Mouse (Mus musculus) adrenal gland, postnatal 4 days (tissue): ENCODE results near the gene Dyx1c1. TPM values are rescaled to one million over a fixed set of nuclear protein-coding genes. Genes with fewer than 3 reads are reported as not detected.

Experiments used
- DNase-seq, 2 experiments: peaks; one replicate each; pipeline ENCODE4 v3.0.0; 2021 to 2022; ENCODE audit warnings: low spot score in 2 of 2, mixed read lengths in 2 of 2
- total RNA-seq, 2 experiments: library from RNA; stranded (reverse); gene quantifications; 2 replicates each; pipeline ENCODE4 v1.2.3; 2021

Gene Dyx1c1
- total RNA-seq, 2 experiments from 2014 or later = 1.7 to 1.8 TPM

DNA sequence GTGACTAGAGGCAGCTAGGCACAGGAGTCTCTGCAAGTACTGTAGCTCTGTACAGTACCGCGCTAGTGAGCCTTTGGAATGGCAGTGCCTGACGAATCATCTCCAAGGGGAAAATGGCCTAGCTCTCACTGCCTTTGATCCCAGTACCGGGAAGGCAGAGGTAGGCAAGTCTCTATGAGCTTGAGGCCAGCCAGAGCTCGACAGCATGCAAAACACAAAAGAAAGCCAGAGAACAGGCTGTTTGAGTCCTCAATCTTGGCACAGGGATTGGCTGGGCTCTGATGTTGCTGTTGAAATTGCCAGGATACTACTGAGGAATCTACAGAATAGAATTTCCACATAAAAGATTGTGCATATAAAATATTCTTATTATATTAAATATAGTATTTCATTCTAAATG, 13.8 kb downstream of the Dyx1c1 start:
- DNase-seq = no peak

DNA sequence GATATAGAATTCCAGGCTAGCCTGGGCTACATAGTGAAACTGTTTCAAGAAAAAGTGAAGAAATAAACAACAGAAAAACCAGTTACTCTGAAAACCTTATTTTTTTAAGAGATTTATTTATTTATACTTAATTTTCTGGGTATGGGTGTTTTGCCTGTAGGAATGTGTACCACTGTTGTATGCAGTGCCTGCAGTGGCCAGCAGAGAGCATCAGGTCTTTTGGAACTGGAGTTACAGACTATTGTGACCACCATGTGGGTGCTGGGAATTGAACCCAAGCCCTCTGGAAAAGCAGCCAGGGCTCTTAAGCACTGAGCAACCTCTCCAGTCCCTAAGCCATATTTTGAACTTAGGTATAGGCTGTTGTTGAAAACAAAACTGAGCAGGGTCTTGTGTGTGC, 14.4 kb downstream of the Dyx1c1 start:
- no peak for DNase-seq

DNA sequence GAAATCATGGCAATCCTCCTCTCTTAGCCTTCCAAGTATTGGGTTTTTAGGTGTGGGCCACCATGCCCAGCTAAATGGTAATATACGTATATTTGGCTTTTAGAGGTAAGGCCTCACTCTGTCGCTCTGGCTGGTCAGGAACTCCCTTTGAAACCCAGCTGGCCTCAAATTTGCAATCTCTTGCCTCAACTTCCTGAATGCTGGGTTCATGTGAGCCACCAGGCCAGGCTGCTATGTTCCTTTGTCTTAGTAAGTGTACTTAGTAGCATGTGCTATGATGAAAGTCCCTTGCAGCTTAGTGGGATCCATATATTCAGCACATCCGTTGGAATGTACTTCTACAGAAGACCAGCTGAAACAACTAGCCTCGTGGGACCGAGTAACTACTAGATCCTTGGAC, 16.1 kb downstream of the Dyx1c1 start:
- DNase-seq = no peak

DNA sequence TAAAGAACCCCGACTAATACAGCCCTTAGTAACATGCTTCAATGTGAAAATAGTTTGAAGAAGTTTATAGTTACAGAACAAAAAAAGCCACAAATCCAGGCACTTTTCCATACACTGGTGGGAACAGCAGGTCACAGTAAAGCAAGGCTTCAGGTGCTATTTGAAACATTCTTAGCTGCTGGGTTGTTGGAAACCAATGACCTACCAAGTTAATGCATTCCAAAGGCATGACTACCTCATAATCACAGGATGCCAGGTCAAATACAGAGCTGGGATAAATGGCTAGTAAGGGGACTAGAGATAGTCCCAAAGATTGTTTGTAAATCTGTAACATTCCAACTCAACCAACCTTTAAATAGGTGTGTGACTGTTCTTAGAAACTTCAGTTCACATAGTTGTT, 16.7 kb downstream of the Dyx1c1 start:
- no peak for DNase-seq

DNA sequence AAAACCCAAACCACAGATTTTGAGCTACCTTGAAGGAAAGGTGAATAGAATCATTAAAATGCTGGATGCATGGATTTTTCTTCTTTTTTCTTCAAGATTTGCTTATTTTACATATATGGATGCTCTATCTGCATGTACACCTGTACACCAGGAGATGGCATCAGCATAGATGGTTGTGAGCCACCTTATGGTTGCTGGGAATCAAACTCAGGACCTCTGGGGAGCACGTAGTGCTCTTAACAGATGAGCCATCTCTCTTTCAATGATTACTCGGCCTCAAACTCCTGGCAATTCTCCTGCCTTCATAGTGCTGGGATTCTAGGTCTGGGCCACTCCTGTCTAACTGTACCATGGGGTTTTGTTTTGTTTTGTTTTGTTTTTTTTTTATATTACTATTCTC, 24.5 kb downstream of the Dyx1c1 start:
- no peak for DNase-seq

DNA sequence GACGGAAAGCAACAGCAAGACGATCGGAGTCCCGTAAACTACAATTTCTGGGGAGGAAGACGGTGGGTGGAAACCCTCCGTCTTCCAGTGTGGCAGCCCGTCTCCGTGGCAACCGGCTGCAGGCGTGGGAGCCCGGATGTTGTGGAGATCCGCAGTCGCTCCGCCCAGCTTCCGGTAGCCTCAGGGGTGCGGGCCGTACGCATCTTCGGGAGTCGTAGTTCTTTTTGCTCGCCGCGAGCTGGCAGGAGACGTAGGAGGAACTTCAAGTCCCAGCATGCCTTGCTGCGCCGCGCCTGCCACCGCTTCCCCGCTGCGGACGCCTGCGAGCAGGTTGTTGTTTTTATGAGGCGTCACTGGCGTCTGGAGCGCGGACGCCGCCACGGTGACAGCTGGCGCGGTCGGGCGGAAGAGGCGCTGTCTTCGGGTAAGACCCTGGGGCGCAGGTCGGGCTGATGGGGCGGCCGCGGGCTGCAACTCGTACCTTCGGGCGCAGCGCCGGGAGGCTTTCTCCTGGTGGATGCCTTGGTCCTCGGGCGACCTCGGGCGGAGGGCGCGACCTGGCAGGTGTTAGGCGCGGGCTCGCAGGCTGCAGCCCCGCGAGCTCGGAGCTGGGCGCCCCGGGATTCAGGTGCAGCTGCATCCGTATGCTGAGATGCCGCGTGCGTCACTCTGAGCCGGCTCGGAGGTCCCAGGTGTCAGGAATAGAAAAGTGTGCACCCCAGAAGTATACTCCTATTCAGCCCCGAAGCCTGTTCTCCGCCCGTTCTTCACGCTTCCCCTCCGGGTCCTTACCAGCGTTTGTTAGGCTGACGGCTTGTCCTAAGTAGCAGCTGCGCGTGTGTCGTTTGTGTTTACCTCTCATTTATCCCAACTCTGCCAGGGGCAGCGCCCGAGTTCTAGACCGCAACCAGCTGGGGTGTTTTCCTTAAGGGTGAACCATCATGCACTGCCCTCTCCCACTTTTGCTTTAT, 26.9 kb downstream of the Dyx1c1 start, which contains the start of the genes Ccpg1os and Ccpg1:
Ccpg1os (minus strand) TSS at position 133 of the 971 bp plus-strand sequence.
Ccpg1 (plus strand) TSS at position 180 of the 971 bp plus-strand sequence.
- DNase-seq = peak; percentile 84 to 90

DNA sequence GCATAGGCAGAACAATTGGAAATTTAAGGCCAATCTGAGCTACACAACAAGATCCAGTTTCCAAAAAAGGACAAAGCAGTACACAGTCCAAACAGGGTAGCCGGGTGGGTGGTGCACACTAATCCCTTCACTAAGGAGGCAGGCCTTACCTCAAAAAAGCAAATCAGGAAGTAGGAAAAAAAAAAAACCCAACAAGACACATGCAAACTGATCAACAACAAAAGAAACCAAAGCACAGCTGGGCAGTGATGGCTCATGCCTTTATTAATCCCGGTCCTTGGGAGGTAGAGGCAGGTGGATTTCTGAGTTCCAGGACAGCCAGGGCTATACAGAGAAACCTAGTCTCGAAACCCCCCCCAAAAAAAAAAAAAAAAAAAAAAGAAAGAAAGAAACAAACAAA, 29.1 kb downstream of the Dyx1c1 start:
- DNase-seq = no peak

DNA sequence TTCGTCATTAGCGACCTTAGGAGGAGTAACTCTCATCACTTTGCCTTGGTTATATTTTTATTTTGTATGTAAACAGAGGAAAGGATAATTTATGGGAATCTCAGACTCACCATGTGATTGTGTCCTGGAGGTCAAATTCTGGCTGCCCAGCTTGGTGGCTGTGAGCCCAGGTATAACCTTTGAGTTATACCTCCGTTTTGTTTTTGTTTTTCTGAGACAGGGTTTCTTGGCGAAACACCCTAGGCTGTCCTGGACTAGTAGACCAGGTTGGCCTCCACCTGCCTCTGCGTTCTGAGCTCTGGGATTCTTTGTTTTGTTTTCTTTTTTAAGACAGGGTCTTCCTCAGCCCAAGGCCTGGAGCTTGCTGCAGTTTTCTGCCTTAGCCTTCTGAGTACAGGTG, 30.1 kb downstream of the Dyx1c1 start:
- DNase-seq = no peak

DNA sequence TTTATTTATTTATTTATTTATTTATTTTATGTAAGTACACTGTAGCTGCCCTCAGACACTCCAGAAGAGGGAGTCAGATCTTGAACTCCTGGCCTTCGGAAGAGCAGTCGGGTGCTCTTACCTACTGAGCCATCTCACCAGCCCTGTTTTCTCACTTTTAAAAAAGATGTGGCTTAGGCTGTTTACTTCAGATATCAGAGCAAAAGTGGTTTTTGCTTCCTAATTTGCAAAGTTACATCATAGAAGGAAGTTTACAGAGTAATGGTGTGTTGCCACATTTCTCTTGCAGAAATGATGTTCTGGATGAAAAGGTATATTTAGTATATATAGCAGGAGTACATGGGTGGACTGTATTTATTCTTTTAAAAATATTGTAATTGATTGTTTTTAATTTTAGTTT, 32.8 kb downstream of the Dyx1c1 start:
- DNase-seq = no peak

DNA sequence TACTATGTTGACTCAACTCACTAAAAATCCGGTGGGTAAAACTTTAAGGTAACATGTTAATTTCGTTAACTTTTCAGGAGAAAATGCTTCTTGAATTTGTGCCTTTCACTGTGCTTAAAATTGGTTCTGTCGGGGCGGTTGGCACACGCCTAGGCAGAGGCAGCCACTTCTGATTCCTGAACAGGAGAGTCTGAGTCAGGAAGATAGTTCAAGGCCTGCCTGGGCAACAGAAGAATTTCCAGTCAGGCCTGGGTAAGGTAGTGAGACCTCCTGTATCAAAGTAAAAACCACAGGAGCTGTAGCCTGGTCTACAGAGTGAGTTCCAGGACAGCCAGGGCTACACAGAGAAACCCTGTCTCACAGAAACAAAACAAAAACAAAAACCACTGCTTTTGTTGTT, 34.0 kb downstream of the Dyx1c1 start:
- no peak for DNase-seq

DNA sequence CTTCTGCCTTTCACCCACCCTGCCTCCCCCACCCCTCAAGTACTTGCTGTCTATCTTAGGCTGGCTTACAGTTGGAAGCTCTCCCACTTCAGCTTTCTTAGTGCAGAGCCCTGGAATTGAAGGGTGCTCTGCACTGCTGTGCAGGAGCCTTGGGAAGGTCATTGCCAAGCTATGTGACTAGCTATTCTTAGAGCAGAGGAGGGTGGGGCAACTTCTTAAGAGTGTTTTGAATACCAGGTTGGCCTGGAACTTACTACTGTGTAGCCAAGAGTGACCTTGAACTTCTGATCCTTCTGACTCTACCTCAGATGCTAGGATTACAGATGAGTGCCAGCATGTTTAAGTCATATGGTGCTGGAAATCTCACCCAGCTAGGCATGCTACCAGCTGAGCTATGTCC, 37.6 kb downstream of the Dyx1c1 start:
- DNase-seq = no peak

DNA sequence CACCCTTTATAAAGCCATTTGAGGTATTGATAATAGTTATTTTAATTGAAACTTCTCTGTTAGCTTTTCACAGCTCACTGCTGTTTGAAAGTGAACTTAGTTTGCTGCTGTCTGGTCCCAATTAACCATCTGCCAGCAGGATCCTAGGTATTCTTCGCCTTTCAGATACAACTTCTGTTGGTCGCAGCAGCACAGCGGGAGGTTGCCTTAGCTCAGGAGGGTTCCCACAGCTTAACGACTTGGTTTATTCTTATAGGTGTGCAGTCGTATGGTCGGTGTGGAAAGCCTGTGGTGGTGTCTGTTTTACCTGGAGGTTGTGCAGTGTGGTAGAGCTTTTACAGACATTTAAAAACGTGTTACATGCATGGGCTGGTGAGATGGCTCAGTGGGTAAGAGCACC, 38.2 kb downstream of the Dyx1c1 start:
- DNase-seq = no peak

DNA sequence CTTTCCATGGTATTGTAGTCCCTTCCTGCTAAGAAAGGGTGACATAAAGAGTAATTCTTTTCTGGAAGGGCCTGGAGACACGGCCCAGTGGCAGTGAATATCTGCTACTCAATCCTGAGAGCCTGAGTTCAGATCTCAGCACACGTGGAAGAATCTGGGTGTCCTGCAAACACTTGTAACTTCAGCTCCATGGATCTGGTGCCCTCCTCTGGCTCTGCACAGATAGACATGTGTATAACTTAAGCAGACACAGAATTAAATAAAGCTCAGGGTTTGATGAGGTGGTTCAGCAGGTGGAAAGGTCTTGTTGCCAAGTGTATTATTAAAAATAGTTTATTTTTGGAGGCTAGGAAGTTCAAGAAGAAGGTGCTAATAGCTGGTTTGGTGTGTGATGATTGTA, 41.9 kb downstream of the Dyx1c1 start:
- no peak for DNase-seq

DNA sequence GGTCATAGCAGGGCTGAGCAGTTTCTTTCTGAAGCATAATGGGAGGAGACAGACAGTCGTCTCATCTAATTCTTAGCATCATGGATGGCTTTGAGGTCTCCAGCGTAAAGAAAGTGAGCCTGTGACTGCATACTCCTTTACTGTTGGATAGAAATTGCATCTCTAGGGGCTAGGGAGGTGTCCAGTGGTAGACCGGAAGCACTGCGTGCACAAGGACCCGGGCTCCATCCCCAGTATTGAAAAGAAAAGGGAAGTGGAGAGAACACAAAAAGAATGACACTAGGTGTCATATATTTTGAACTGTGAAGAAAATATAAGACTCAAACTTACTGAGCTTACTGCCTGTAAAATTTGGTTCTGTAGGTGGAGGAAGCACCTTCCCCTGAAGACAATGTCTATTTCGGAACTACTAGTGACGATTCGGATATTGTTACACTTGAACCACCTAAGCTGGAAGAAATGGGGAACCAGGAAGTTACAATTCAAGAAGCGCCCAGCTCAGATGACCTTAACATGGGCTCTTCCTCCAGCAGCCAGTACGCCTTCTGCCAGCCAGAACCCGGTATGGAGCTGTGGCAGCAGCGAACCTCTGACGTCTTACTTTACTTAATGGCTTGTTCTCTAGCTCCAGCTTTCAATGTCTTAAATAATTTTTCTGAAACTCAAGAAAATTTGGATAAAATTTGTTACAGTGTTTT, 42.9 kb downstream of the Dyx1c1 start:
- no peak for DNase-seq

DNA sequence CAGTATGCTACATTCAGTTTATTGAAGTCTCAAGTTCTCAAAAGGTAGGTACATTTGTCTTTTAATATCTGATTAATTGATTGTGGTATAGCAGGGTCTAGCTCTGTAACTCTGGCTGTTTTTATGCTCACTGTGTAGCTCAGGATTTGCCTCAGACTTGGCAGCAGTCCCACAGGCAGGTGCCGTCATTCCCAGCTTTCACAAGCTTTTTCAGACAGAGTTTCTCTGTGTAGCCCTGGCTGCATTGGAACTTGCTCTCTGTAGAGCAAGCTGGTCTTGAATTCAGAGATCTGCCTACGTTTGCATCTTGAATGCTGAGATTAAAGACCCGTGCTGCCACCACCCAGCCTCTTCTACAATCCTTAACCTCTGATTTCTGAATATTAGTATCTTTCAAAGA, 43.6 kb downstream of the Dyx1c1 start:
- no peak for DNase-seq

DNA sequence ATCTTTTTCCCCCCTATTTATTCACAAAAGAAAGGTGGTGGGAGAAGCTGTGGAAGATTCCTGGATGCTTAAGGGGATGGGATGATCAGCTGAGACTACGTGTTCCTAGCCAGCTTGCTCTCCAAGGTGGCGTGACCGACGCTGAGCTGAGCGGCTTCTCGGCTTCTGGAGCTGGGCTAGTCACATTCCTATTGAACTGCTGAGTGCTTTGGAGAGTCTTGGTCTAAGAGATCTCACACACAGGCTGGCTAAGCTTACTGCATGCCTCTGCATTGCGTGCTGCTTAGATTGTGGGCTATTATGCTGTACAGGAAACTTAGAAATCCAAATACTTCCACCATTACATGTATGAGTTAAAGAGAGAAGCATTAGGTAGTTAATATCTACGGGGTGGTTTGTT, 45.5 kb downstream of the Dyx1c1 start:
- DNase-seq = no peak

DNA sequence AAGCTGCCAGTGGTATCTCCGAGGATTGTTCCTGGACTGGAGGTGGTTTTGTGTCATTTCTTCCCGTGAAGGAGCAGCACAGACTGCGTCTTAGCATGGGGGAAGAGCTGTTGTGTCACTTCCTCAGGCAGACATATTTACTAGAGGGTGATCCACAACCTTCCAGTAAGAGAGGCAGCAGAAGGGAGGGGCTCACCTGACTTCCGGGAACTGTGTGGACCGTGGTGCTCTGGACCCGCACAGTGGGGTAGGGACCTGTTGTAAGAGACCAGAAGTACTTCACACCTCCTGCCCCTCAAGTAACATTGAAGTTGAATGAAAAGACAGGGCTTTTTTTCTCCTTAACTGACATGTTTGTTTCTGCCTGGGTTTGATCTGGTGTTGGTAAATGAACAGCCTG, 46.5 kb downstream of the Dyx1c1 start:
- no peak for DNase-seq

DNA sequence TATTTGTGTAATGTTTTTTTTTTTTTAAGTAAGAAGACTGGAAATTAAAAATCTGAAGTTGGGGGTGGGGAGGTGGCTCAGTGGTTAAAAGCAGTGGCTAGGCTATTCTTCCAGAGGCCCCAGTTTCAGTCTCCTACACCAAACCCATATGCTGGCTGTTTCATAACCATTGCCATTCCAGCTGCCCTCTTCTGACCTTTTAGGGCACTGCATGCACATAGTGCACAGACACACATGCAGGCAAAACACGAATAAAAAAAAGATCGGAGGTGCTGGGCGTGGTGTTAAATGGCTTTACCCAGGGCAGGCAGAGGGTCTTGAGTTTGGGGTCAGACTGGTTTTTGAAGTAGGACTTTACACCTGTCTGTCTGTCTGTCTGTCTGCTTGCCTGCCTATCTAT, 47.6 kb downstream of the Dyx1c1 start:
- DNase-seq = no peak

DNA sequence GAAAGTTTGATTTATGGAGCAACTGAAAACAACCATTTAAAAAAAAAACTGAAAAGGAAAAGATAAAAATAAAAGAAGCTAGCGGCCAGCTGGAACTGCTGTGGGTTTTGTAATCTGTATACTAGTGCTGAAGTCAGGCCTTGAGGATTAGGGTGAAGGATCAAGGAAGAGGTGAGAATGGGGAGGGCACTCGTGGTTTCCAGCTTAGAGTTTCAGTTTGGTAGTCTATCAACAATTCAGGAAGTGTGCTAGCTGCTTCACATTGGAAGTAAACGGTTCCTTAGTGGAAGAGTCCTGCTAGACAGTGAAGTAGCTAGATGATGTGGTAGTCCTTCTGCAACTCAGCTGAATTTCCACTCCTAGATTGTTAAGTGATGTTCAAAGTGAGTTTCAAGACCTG, 49.8 kb downstream of the Dyx1c1 start:
- no peak for DNase-seq

DNA sequence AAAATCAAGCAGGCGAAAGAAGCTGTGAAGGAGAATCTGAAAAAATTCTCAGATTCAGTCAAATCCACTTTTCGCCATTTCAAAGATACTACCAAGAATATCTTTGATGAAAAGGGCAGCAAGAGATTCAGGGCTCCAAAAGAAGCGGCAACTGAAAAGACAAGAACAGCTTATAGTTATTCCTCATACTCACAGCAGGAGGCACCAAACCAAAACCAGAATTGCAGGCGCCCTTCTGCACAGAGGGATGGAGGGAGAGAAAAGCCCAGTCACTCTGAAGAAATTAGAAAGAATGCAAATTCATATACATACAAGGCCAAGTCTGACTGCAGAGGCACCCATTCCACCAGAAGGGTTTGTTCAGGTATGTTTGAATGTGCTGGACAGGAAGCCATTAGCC, 54.0 kb downstream of the Dyx1c1 start:
- DNase-seq = no peak

DNA sequence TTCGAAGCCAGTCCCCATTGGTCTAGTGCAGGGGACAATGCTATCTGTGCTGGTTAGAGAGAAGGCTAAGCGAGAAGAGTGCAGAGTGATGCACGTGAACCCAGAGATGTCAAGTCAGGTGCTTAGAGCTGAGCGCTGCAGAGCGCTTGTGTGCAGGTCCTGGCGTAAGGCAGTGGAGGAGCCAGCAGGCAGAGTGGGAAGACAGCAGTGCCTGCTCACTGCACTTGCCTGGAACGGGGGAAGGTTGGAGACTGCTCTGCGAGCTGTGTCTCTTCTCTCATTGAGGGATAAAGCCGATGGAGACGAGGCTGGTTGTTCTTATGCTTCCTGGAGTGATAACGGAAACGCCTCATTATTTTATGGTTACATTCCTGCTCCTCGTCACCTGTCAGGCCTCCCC, 56.1 kb downstream of the Dyx1c1 start:
- DNase-seq = no peak

DNA sequence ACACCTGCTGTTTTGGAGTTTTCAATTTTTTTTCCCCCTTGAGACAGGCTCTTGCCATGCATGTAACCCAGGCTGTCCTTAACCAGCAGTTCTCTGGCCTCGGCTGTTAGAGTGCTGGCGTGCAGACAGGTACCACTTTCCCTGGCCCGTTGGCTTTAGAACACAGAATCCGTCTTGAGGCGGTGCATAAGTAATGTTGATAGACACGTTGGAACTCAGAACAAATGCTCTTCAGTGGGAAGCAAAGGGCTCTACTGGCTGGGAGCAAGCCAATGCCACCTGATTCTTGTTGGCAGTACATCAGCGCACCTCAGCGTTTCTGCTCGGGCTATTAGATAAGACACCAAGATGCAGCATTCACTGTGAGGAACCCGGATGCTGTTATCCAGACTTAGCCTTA, 61.3 kb downstream of the Dyx1c1 start:
- DNase-seq = no peak
